Mouse (Mus musculus): ENCODE results near the gene Hpgd. TPM values are rescaled to one million over a fixed set of nuclear protein-coding genes. Genes with fewer than 3 reads are reported as not detected.
"Not testable (repeated sequence)": the region's sequence is repeated elsewhere in the genome, so short reads cannot be mapped to it uniquely, and the experiment has no call there.

The Hpgd gene
- polyA plus RNA-seq (2011; ENCODE audit: insufficient read depth, insufficient read length, low read depth, missing spikeins), result 1.8 and 2.0 TPM in 2 replicates

DNA sequence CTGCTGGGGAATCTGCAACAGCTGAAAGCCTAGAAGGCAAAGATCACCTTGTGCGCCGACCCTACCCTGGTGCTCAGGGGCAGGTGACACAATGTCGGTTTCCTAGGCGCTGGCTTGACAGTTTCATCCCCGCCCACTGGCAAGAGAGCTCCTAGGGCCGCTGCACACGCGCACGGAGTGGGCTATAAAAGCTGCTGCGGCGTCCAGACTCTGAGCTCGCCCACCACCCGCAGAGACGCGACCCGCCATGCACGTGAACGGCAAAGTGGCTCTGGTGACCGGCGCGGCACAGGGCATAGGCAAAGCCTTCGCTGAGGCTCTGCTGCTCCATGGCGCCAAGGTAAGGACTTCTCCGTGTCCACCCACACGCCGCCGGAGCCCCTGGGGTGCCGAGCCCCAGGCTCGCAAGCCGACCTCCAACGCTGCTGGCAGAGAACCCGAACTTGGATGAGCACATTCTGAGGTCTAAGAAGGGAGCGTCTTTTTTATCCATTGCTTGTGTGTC lies at the start of gene Hpgd:
Gene Hpgd, plus strand, starts transcription at position 213 of the 505 bp plus-strand sequence.
- peak within 1 kb of the TSS; percentile 66 for H3K4me3 ChIP-seq (ENCODE audit: low read depth, low read length)
- TF ChIP-seq CTCF (IDR thresholded peaks at IDR 0.05; ENCODE audit: low read depth, low read length) (no peak), EP300 (IDR thresholded peaks at IDR 0.05; ENCODE audit: insufficient read depth, low read depth, low read length) (0 out of 2 replicates have a peak, but pooled peaks have one; percentile 43)
- no peaks in the 10 kb centered on the region for H3K4me1 ChIP-seq (ENCODE audit: control insufficient read depth, insufficient read depth, low read length)
- no peaks in the 10 kb centered on the region; the same call in 1 of the 2 replicates for H3K27me3 ChIP-seq (ENCODE audit: control insufficient read depth, insufficient read depth, low read length, poor library complexity, severe bottlenecking)
- H3K9ac ChIP-seq (ENCODE audit: low read depth, poor library complexity, severe bottlenecking), result peak within 1 kb of the TSS; percentile 53
- H3K36me3 ChIP-seq (ENCODE audit: control insufficient read depth, insufficient read depth, low read length, poor library complexity, severe bottlenecking), result no peaks in the 10 kb centered on the region
- H3K9me3 ChIP-seq (replicated peaks; ENCODE audit: control insufficient read depth, insufficient read depth, low read length, poor library complexity, severe bottlenecking), result no peaks in the 10 kb centered on the region
- no peak within 1 kb of the TSS for H3K27ac ChIP-seq (ENCODE audit: insufficient read depth, low read length)

DNA sequence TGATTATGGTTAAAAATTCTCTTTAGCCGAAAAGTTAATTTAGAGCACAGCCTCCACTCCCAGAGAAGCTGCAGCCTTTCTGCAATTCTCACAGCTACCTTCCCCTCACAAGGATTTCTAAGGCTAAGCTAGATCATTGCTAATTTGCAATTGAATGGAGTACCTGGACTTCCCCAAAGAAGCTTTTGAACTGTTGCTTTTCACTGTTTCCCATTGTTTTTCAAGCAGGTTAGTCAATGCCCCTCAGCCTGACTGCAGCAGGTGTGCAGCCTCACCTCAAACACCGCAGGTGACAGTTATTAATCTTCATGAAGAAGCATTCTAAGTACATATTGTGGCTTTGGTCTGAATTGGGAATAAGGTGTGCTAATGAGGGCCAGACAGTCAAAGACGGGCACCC lies 42.7 kb upstream of the Hpgd start:
- not testable (repeated sequence) for H3K9me3 ChIP-seq (replicated peaks; ENCODE audit: control insufficient read depth, insufficient read depth, low read length, poor library complexity, severe bottlenecking); H3K27me3 ChIP-seq (ENCODE audit: control insufficient read depth, insufficient read depth, low read length, poor library complexity, severe bottlenecking); H3K4me1 ChIP-seq (ENCODE audit: control insufficient read depth, insufficient read depth, low read length); H3K4me3 ChIP-seq (ENCODE audit: low read depth, low read length); H3K36me3 ChIP-seq (ENCODE audit: control insufficient read depth, insufficient read depth, low read length, poor library complexity, severe bottlenecking)
- H3K9ac ChIP-seq (ENCODE audit: low read depth, poor library complexity, severe bottlenecking), result peak overlapping the region; percentile 58; the same call in 1 of the 2 replicates
- peak; percentile 96 for TF ChIP-seq EP300 (IDR thresholded peaks at IDR 0.05; ENCODE audit: insufficient read depth, low read depth, low read length)
- H3K27ac ChIP-seq (ENCODE audit: insufficient read depth, low read length), result peak overlapping the region; percentile 100

DNA sequence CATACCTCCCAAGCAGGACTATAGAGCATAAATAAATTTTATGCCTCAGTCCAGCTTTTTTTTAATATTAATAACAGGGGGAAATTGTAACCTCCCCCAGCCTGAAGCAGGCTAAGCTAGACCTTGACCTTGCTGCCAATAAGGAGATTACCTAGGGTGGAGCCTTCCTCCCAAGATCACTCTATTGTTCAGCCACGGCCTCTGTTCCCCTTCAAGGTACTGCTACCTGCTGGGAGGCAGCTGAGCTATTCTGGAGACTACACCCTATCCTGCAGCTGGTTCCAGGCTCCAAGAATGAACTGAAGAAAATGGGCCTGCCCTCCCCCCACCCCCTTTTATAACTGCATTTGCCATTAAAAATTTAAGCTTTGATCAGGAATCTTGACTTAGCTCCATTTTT lies 42.1 kb upstream of the Hpgd start:
- H3K36me3 ChIP-seq (ENCODE audit: control insufficient read depth, insufficient read depth, low read length, poor library complexity, severe bottlenecking), result no peaks in the 10 kb centered on the region
- H3K9me3 ChIP-seq (replicated peaks; ENCODE audit: control insufficient read depth, insufficient read depth, low read length, poor library complexity, severe bottlenecking), result no peaks in the 10 kb centered on the region
- no peaks in the 10 kb centered on the region for H3K27me3 ChIP-seq (ENCODE audit: control insufficient read depth, insufficient read depth, low read length, poor library complexity, severe bottlenecking)
- H3K27ac ChIP-seq (ENCODE audit: insufficient read depth, low read length), result peak overlapping the region; percentile 99
- TF ChIP-seq EP300 (IDR thresholded peaks at IDR 0.05; ENCODE audit: insufficient read depth, low read depth, low read length) (peak; percentile 100), POLR2A (IDR thresholded peaks at IDR 0.05; ENCODE audit: insufficient read depth, low read length) (no peak)
- no peak overlapping the region for H3K9ac ChIP-seq (ENCODE audit: low read depth, poor library complexity, severe bottlenecking)
- peaks cover 6% of the 10 kb centered on the region for H3K4me1 ChIP-seq (ENCODE audit: control insufficient read depth, insufficient read depth, low read length)
- no peak overlapping the region for H3K4me3 ChIP-seq (ENCODE audit: low read depth, low read length)

DNA sequence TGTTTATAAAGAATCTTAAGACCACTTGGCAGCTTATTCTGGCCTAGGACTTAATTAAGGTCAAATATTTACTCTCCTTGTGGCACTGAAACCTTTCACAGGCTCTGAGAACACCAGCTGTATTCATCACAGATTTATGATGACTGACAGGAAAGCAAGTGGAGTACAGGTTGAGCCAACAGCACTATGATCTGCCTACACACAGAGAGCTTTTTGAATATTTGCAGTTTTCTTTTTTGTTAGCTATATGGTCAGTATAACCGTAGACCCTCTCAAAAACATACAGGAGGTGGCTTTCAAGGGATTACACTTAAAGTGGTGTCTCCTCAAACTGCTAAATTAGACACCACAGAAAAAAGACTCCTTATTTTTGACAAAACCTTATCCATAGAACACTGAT lies 33.2 kb upstream of the Hpgd start:
- Histone ChIP-seq H3K27ac (ENCODE audit: insufficient read depth, low read length) (no peak overlapping the region), H3K36me3 (ENCODE audit: control insufficient read depth, insufficient read depth, low read length, poor library complexity, severe bottlenecking) (no peaks in the 10 kb centered on the region), H3K9ac (ENCODE audit: low read depth, poor library complexity, severe bottlenecking) (no peak overlapping the region), H3K9me3 (replicated peaks; ENCODE audit: control insufficient read depth, insufficient read depth, low read length, poor library complexity, severe bottlenecking) (peaks cover 3% of the 10 kb centered on the region), H3K4me1 (ENCODE audit: control insufficient read depth, insufficient read depth, low read length) (no peaks in the 10 kb centered on the region), H3K4me3 (ENCODE audit: low read depth, low read length) (no peak overlapping the region), H3K27me3 (ENCODE audit: control insufficient read depth, insufficient read depth, low read length, poor library complexity, severe bottlenecking) (no peaks in the 10 kb centered on the region)
- TF ChIP-seq EP300 (IDR thresholded peaks at IDR 0.05; ENCODE audit: insufficient read depth, low read depth, low read length) (no peak), POLR2A (IDR thresholded peaks at IDR 0.05; ENCODE audit: insufficient read depth, low read length) (no peak), CTCF (IDR thresholded peaks at IDR 0.05; ENCODE audit: low read depth, low read length) (no peak)

DNA sequence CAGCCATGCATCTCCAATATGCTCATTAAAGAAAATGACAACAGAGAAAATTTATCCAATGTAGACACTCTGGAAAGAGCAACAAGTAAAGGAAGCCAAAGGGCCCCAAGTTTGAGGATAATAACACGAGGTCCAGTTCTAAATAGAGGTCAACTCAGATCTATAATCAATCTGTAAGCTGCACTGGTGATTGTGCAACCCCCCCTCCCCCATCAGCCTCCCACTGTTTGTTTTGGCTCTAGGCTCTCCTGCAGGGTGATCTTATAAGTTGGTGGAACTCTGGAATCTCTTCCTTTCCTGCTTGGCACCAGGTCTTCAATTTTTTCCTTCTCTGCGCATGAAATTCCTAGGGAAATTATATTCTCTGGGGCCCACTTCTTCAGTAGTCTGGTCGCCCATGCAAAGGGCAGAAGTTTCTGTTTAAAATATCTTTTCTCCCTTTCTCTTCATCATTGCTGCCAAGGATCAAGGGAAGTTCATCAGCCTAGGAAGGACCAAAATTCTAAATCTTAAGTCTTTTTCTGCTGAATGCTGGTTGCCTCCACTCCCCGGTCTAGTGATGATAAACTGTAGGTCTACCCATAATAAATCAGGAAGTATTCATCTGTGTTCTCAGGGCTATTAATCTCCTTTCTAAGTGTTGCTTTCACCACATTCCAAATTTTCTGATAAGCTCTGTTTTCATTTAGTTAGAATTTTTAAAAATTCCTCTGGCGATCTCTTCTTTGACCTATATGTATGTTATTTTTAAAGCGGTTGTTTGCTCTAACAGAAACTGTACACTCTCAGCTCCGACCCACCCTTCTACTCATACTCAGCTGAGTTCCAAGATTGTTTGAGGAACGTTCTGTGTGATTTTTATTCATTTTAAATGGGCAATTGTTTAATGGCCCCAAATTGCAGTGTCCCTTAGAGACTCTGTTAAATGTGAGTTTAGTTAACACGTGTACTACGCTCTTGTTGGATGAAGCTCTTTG lies 24.4 kb upstream of the Hpgd start:
- H3K36me3 ChIP-seq (ENCODE audit: control insufficient read depth, insufficient read depth, low read length, poor library complexity, severe bottlenecking), result no peaks in the 10 kb centered on the region
- H3K9me3 ChIP-seq (replicated peaks; ENCODE audit: control insufficient read depth, insufficient read depth, low read length, poor library complexity, severe bottlenecking), result no peaks in the 10 kb centered on the region
- TF ChIP-seq POLR2A (IDR thresholded peaks at IDR 0.05; ENCODE audit: insufficient read depth, low read length), result no peak
- no peak for TF ChIP-seq CTCF (IDR thresholded peaks at IDR 0.05; ENCODE audit: low read depth, low read length)
- TF ChIP-seq EP300 (IDR thresholded peaks at IDR 0.05; ENCODE audit: insufficient read depth, low read depth, low read length), result no peak
- H3K27ac ChIP-seq (ENCODE audit: insufficient read depth, low read length), result no peak overlapping the region
- no peaks in the 10 kb centered on the region for H3K4me1 ChIP-seq (ENCODE audit: control insufficient read depth, insufficient read depth, low read length)
- no peak overlapping the region for H3K4me3 ChIP-seq (ENCODE audit: low read depth, low read length)
- H3K9ac ChIP-seq (ENCODE audit: low read depth, poor library complexity, severe bottlenecking), result no peak overlapping the region
- H3K27me3 ChIP-seq (ENCODE audit: control insufficient read depth, insufficient read depth, low read length, poor library complexity, severe bottlenecking), result no peaks in the 10 kb centered on the region

DNA sequence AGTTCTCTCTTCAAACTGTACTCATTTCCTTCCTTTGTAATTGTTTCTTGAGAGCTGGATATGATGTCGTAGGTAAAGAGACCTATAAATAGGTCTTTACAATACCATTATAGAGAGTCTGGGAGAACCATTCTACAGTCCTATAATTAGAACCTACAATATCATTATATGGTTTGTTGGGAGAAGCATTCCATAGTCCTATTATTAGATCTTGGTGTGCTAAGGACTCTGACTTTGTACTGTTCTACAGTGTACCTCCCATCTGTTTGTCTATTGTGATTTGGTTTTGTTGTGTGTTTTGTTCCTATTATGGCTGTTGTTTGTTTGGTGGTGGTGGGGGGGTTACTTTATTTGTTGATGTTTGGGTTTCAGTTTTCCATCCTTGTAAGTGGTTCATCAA lies 21.5 kb upstream of the Hpgd start:
- Histone ChIP-seq H3K36me3 (ENCODE audit: control insufficient read depth, insufficient read depth, low read length, poor library complexity, severe bottlenecking) (no peaks in the 10 kb centered on the region; the same call in 1 of the 2 replicates), H3K4me1 (ENCODE audit: control insufficient read depth, insufficient read depth, low read length) (no peaks in the 10 kb centered on the region), H3K9ac (ENCODE audit: low read depth, poor library complexity, severe bottlenecking) (no peak overlapping the region), H3K4me3 (ENCODE audit: low read depth, low read length) (no peak overlapping the region), H3K27me3 (ENCODE audit: control insufficient read depth, insufficient read depth, low read length, poor library complexity, severe bottlenecking) (no peaks in the 10 kb centered on the region), H3K9me3 (replicated peaks; ENCODE audit: control insufficient read depth, insufficient read depth, low read length, poor library complexity, severe bottlenecking) (no peaks in the 10 kb centered on the region), H3K27ac (ENCODE audit: insufficient read depth, low read length) (no peak overlapping the region)
- no peak for TF ChIP-seq CTCF (IDR thresholded peaks at IDR 0.05; ENCODE audit: low read depth, low read length)
- TF ChIP-seq POLR2A (IDR thresholded peaks at IDR 0.05; ENCODE audit: insufficient read depth, low read length), result no peak
- no peak for TF ChIP-seq EP300 (IDR thresholded peaks at IDR 0.05; ENCODE audit: insufficient read depth, low read depth, low read length)

Data from ES-Bruce4 (cell line).